Mouse (Mus musculus): Measurements from ENCODE around the gene Stim2. TPM values are rescaled to one million over a fixed set of nuclear protein-coding genes. Genes with fewer than 3 reads are reported as not detected.
A peak's percentile ranks its signal among the peaks of the same experiment; 100 is the strongest.

The Stim2 gene
- total RNA-seq, 2 experiments from 2014 or later: 54.4 to 58.9 TPM

DNA sequence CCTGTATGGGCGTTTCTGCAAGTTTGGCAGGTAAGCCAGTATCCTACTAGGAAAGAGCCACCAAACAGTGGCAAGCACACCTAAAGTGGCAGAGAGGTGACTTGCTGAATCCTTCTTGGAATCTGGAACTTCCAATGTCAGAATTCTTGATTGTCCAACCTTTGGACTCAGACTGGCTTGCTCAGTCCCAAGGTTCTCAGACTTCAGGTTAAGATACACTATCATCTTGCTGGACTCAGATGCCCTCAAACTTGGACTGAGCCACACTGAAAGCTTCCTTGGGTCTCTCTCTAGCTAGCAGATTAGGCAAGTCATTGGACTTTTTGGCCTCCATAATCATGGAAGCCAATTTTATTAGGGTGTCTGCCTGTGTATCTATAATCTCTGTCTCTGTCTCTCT is 10.8 kb upstream of the Stim2 start:
- no peak for DNase-seq (ENCODE audit: low spot score in 2 of 2)
- intact Hi-C loops (cut with DNase I): no loop called here

DNA sequence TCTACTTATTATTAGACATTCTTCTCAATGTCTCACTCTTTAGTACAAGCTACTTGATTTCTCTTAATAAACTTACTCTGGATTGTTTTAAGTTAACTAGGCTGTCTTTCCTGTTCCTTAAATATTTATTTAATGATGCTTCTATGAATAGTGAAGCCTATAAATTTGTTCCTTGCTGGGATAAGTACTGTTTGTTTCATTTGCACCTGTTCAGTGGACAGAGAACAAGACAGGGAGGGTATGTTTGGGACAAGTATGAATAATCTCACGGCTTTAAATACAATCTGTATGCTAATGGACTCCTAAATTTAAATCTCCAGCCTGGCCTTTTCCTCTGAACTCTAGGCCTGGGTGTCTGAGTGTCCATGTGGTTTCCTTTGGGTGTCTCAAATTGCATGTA is 10.2 kb upstream of the Stim2 start:
- intact Hi-C loops (cut with DNase I): no loop called here
- DNase-seq (ENCODE audit: low spot score in 2 of 2): no peak

DNA sequence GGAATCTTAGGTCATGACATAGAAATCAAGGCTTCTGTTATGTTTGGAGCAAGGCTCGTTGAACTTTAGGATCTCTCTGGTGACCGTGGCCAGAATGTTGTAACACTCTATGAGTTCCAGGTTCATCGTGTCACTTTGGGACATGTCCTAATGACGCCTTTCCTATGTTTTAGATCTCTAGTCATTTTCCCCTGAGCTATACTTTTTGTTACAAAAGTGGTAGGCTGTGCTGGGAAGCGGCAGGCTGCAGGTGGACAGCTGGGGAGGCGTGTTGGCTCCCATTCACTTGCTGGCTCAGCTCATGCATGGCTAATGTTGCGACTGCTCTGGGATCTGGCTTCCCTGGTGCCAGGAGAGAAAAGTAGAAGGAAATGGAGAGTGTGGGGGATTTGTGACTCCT is 5.7 kb upstream of the Stim2 start:
- intact Hi-C loops (cut with DNase I): loop anchor here (5.0 kb wide), 2 partner anchors 120 to 185 kb away; partner anchors contain the start of gene Tbc1d19
- DNase-seq (ENCODE audit: low spot score in 2 of 2): peak; percentile 68 to 80

DNA sequence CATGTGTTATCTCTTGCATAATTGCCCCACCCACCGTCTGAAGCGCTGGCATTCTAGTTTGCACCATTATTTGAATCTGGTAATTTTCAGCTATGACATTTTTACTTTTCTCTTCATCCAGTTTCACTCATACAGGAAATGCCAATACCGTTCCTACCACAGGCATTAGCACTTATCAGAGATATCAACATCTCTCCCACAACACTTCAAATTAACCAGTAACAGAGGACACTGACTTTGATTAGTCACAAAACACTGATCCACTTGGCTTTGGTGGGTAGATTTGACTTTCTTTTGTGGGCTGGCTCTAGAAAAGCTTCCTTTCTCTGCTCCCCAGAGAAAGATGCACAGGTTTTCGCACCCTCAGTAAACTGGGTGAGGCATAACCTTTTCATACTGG is 3.7 kb upstream of the Stim2 start:
- intact Hi-C loops (cut with DNase I): loop anchor here (5.0 kb wide), 2 partner anchors 122 to 187 kb away; partner anchors contain the start of gene Tbc1d19
- no peak for DNase-seq (ENCODE audit: low spot score in 2 of 2)

DNA sequence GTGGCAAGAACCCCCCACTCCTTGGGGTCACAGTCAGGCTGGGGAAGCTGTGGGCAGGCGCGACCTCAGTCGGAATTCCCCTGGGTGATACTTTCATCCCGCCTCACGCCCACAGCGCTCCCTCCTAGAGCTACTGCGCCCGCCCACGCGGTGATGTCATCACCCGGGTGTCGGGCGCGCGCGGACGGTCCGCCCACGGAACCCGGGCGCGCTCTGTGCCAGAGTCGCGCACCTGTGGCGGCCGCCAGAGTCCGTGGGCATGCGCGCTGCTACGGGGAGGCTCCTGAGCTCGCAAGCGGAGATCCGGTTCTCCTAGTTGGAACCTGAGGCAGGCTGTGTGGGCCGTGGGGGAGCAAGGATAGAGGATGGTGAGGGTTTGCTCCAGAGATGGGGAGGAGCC is 3.0 kb upstream of the Stim2 start:
- DNase-seq (ENCODE audit: low spot score in 2 of 2): peak; percentile 83 to 86
- intact Hi-C loops (cut with DNase I): loop anchor here (5.0 kb wide), 2 partner anchors 102 to 117 kb away; no protein-coding TSS in a partner anchor

DNA sequence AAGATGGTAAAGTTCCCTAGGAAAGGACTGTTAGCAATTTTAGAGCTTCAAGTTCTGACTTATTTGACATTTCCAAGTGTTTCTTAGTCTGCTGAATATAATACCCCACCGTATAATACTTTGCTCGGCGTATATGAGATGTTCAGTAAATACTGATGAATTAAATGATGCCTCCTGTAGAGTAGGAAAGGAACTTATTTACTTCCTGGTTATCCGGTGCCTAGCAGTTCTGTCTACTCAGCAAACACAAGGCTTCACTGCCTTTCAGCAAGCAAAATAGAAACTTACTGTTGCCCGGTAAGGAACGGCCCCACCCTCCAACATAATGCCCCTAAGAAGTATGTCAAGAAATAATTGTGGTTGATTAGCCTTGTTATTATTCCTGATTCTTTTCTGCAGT is 1.5 kb upstream of the Stim2 start:
- intact Hi-C loops (cut with DNase I): loop anchor here (5.0 kb wide), 2 partner anchors 100 to 115 kb away; no protein-coding TSS in a partner anchor
- no peak for DNase-seq (ENCODE audit: low spot score in 2 of 2)

DNA sequence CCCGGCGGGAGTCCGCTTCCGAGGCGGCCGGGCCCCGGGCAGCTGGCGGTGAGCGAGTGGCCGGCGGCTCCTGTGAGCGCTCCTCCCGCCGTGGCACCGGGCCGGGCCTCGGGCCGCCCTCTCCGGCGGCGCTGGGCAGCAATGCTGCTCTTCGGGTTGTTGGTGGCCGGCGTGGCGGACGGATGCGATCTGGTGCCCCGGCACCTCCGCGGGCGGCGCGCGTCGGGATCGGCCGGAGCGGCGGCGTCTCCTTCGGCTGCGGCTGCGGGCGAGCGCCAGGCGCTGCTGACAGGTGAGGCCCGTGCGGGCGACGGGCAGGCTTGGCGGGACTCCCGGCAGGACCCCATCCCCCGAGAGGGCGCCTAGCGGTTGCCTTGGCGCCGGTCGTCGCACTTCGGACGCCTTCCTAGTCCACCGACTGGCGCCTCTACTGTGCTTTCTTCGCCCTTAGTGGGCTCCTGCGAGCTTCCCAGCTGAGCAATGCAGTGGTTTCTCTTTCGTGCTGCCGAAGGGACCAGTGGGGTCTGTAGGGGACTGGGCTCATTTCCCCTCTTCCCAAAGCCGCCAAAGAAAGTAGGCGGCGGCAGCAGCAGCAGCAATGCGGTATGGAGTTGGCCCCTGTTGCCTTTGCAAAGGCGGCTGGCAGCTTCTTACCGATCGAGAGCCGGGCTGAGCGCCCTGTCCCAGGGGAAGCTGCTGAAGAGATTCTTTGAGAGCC is 603 bp downstream of the Stim2 start:
- peak; percentile 39 to 46 for DNase-seq (ENCODE audit: low spot score in 2 of 2)
- intact Hi-C loops (cut with DNase I): loop anchor here (5.0 kb wide), 2 partner anchors 98 to 113 kb away; no protein-coding TSS in a partner anchor

DNA sequence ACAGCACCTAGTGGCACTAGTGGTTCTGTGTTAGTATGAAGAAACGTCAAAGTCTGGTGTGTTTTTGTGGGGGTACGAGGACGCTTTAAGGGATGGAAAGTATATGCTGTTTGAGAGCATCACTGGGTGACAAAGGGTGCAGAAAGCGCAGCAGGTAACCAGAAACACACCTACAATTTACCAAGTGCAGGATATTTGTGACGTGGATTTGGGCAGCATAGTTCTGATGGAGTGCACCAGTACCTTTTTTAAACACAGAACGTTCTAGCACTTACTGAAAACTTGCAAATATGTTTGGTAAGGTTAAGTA is 1.1 kb downstream of the Stim2 start:
- intact Hi-C loops (cut with DNase I): loop anchor here (5.0 kb wide), 2 partner anchors 98 to 113 kb away; no protein-coding TSS in a partner anchor
- DNase-seq (ENCODE audit: low spot score in 2 of 2): no peak

DNA sequence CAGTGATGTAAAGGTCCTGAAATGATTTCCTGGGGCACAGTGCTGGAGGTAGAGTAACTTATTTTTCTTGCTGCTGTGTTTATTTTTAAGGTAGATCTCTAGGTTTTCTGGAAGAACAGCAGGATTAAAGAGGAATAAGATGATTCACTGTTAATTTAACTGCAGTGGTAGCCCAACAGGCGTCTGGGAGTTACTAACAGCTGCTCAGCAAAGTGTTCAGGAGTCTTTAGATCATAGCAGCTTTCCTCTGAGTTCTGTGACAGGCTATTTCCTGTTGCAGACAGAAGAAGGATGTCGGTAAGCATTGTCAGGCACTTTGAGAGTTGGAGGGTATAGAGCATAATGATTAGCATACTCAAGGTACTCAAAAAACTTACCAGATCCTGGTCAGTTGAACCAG is 1.5 kb downstream of the Stim2 start:
- no peak for DNase-seq (ENCODE audit: low spot score in 2 of 2)

DNA sequence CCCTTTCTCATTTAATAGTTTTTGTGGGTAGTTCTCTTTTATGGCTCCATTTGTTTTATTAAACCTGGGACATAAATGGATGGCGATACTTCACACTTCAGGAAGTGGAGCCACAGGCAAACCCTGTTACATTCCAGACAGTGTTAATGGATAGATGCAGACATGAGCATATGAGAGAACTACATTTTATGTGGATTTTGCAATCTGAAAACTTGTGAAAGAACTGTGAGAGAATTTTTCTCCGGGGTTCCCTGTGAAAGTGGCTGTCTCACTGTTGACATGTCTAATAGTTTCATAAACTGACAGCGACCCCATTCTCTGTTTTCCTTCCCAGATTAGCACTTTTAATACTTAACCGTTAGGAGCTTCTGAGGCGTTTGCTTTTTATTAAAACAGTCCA is 2.7 kb downstream of the Stim2 start:
- intact Hi-C loops (cut with DNase I): no loop called here
- DNase-seq (ENCODE audit: low spot score in 2 of 2): no peak

More for the DNA sequence above, 1.5 kb downstream of the Stim2 start:
- intact Hi-C loops (cut with DNase I): loop anchor here (5.0 kb wide), 2 partner anchors 97 to 112 kb away; no protein-coding TSS in a partner anchor

DNA sequence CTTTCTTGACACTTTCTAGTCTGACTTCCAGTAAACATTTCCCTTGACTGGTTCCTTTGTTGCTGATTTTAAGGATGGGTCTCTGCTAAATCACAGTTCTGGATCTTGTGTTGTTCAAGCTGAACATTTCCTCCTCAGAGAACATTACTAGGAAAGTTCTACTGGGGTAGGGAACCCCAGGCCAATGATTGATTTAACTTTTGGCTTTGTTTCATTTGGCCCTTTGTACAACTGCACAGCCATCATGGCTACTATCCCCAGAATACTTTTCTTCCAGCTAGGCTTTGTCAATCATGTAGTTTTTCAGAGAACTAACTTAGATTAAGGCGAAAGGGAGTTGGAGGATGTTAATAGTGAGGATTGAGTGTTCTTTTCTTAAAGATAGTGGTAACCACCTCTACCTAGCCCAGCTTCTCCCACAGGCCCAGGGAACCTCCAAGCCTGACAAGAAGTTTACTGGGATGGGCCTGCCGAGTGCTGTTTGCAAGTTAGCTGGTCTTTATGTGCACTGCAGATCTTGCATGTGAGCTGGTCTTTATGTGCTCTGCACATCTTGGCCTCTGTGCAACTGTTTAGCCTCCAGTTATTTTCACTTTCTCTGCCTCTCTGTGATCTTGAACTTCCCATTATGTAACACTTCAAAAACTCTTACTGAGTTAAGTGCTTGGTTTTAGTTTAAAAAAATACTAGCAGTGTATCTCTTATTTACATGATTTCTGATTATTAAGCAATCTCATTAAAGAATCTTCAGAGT is 7.0 kb downstream of the Stim2 start:
- intact Hi-C loops (cut with DNase I): no loop called here
- DNase-seq (ENCODE audit: low spot score in 2 of 2): no peak

DNA sequence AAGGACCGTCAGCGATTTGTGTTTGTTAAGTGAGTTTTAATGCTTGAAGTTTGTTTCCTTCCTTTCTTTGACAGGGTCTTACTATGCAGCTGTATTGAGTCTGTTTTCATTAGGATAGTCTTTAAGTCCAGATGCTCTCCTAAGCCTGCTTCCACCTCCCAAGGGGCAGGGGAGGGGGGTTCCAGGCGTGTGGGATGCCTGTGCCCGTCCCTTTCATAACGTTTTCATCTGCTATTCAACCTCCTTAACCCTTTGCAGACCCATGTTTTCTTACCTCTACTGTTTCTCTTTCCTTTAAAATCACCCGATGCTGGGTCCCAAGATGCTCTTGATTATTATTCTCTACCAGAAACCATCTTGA is 7.5 kb downstream of the Stim2 start:
- intact Hi-C loops (cut with DNase I): no loop called here
- DNase-seq (ENCODE audit: low spot score in 2 of 2): no peak

DNA sequence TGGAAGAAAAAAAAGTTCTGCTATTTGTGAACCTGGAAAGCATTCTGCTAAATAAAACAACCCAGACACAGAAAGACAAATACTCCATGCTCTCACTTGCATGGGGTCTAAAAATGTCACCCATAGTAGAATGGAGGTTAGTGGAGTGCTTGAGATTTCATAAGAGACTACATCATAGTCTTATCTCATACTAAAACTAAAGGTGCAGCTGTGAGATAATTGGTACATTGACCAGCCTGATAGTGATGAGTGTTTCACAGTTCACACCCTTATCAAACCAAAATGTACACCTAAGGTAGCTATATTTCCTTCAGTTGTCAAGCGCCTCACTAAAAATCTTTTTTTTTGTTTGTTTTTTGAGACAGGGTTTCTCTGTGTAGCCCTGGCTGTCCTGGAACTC is 8.5 kb downstream of the Stim2 start:
- DNase-seq (ENCODE audit: low spot score in 2 of 2): no peak
- intact Hi-C loops (cut with DNase I): no loop called here

DNA sequence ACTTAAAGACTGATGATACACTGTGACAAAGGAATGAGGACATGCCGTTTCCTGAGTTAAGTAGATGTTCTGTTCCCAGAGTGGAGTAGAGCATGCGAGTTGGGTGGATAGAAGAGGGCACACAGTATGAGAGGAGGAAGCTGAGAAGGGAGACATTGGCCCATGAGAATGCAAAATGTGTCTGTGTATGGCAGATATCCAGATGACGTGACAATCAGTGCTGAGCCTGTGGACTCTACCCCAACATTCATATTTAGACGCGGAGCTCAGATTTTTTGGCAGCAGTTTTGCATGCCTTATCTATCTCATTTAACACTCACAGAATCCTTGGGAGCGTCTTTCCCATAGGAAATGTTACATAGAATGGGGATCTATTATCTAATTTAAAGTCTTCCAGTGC is 9.3 kb downstream of the Stim2 start:
- no peak for DNase-seq (ENCODE audit: low spot score in 2 of 2)
- intact Hi-C loops (cut with DNase I): no loop called here

DNA sequence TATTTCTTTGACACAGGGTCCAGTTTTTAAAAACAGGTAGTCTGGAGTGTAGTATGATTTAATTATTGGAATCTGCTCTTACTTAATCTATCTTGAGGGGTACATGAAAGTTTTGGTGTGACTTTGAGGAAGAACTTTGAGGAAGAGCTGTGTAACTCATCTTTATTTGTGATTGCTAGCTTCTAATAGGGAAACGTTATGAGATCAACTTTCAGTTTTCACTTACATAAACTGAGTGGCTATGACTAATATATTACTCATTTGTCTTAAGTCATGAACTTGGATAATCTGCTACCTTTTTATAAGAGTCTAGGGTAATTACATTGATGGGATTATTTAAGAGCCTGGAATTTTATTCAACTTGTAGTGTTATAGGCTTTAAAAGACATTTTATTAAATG is 15.0 kb downstream of the Stim2 start:
- DNase-seq (ENCODE audit: low spot score in 2 of 2): no peak
- intact Hi-C loops (cut with DNase I): no loop called here

DNA sequence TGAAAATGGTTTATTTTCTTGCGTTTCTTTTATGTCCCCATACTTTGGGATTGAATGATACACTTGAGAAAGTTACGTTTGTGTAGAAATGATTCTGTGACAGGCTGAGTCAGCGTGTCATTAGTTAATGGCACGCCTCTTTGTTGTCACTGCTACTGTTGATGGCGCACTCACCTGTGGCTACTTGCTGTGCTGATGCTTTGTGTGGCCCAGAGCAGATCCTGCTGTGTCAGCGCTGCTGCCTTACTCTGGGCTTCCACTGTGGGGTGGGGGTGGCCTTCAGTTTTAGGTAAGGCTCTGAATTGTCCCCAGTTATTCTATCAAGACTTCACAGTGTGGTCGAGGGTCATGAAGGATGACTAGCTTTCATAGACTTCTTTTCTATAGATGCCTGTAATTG is 18.8 kb downstream of the Stim2 start:
- intact Hi-C loops (cut with DNase I): no loop called here
- DNase-seq (ENCODE audit: low spot score in 2 of 2): no peak

DNA sequence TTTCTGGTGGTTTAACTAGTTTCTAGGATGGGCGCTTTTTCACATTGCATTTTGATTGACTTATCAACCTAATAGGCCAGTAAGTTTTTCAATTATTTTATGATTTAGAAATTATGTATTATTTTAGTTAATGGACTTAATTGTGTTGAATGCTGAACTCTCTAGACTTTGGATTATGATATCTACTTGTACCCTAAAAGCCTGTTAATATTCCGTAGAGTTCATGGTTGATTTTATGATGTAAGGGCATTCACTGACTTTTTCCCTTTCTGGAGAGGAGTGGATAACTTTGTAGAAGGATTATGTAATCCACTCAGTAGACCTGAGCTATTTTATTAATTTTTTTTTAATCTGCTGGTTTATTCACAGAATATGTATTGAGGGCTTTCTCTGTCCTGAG is 20.6 kb downstream of the Stim2 start:
- intact Hi-C loops (cut with DNase I): no loop called here
- no peak for DNase-seq (ENCODE audit: low spot score in 2 of 2)

DNA sequence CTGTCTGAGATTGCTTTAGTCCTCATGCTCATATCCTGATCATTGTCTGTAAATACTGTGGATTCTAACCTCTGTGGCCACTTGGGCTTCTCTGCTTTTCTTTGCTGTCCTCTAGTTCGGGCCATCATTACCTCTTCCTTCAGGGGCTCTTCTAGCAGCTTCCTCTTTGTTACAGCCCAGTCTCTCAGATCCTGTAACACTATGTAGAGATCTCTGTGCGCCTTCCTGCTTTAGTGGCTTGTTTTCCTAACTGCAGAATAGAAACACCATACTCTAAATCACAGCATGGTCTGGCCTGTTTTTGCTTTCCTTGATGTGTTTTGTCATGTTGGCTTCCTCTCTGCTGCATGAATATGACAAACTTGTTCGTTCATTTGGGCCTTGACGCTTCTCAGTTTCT is 21.2 kb downstream of the Stim2 start:
- intact Hi-C loops (cut with DNase I): no loop called here
- no peak for DNase-seq (ENCODE audit: low spot score in 2 of 2)

DNA sequence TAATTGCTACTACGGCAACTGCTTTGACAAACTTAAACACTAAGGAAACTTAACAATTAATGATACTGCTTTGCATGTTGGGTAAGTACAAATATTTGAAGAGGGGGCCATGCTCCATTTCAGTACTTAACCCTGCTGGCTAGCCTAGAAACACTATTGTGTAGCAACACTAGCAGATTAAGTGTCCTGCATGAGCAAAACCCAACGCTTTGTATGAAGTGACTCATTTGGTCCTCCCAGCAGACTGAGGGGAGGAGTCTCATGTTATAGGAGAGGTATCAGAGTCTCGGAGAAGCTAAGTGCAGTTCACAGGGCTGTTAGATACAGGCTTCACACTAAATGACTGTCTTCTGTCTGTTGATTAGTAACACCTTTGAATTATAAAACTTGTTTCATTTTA is 26.3 kb downstream of the Stim2 start:
- DNase-seq (ENCODE audit: low spot score in 2 of 2): no peak
- intact Hi-C loops (cut with DNase I): no loop called here

DNA sequence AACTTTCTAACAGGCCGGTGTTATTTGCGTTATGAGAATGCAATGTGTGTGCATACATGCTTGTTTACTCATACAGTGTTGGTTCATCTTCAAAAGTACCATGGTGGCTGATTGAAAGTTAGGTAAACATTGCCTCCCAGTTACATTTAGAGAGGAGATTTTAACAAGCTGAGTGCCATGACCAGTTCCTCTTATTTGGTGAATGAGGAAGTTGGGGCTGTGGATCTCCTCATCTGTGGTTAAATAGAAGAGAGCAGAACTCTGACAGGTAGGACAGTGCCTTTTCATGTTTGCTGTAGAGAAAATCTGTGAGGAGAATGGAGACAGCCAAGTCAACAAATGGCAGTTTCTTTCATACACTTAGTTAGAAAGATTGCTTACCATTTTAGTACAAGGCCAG is 27.3 kb downstream of the Stim2 start:
- intact Hi-C loops (cut with DNase I): no loop called here
- DNase-seq (ENCODE audit: low spot score in 2 of 2): no peak

DNA sequence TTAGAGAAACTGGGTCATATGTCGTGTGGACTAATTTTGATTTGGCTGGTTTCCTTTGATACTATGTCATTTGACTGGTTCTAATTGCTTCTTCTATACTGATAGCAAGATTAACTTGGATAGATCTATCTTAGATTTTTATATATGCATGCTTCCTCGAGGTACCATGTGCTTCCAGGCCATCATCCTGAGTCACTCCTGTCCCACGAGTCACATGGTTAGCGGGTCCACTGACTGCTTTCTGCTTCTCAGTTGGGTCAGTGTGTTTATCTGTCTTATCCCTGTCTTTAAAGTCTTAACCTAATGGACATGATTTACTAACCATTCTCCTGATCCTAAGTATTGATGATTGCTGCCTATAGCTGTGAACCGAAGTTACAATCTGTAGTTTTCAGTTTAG is 34.9 kb downstream of the Stim2 start:
- no peak for DNase-seq (ENCODE audit: low spot score in 2 of 2)
- intact Hi-C loops (cut with DNase I): no loop called here

All from left cerebral cortex, postnatal 14 days (tissue).